Mouse (Mus musculus) hindbrain, embryonic 11.5 days (tissue): ENCODE data around the gene Ntpcr. TPM values are rescaled to one million over a fixed set of nuclear protein-coding genes. Genes with fewer than 3 reads are reported as not detected.

Experiments used
- ATAC-seq: fragments of 200-750 bp; cut with Nextera tagmentation; 2 replicates; pipeline ENCODE4 v1.8.0; 2017; ENCODE audit warnings: mild to moderate bottlenecking, moderate TSS enrichment, moderate library complexity; ENCODE audit not compliant: low FRiP score
- DNase-seq: peaks from one replicate; pipeline ENCODE4 v3.0.0-alpha.2; 2015; ENCODE audit warnings: low spot score
- H3K27ac ChIP-seq: fragments of 300-500 bp; sonication (generic); 2 replicates; pipeline ENCODE4 v1.5.1; 2014; ENCODE audit warnings: mild to moderate bottlenecking, low read depth, low read length
- H3K27me3 ChIP-seq: fragments of 300-500 bp; sonication (generic); 2 replicates; pipeline ENCODE4 v1.6.1; 2014; ENCODE audit warnings: mild to moderate bottlenecking, low read length, moderate library complexity, mixed read lengths; ENCODE audit not compliant: control insufficient read depth, insufficient read depth
- H3K36me3 ChIP-seq: fragments of 300-500 bp; sonication (generic); 2 replicates; pipeline ENCODE4 v1.6.1; 2014; ENCODE audit warnings: mild to moderate bottlenecking, low read length, moderate library complexity, mixed read lengths; ENCODE audit not compliant: control insufficient read depth, insufficient read depth
- H3K4me1 ChIP-seq: fragments of 300-500 bp; sonication (generic); replicated peaks from 2 replicates; pipeline ENCODE4 v1.6.1; 2014; ENCODE audit warnings: low read length, mixed read lengths; ENCODE audit not compliant: control insufficient read depth, insufficient read depth
- H3K4me2 ChIP-seq: fragments of 300-500 bp; sonication (generic); replicated peaks from 2 replicates; pipeline ENCODE4 v1.6.1; 2014; ENCODE audit warnings: mild to moderate bottlenecking, low read depth, low read length
- H3K4me3 ChIP-seq: fragments of 300-500 bp; sonication (generic); 2 replicates; pipeline ENCODE4 v1.5.1; 2014; ENCODE audit warnings: low read depth, low read length
- H3K9ac ChIP-seq: fragments of 300-500 bp; sonication (generic); 2 replicates; pipeline ENCODE4 v1.6.1; 2014; ENCODE audit warnings: low read depth, low read length
- H3K9me3 ChIP-seq: fragments of 300-500 bp; sonication (generic); 2 replicates; pipeline ENCODE4 v1.6.1; 2016; ENCODE audit warnings: low read length; ENCODE audit not compliant: control insufficient read depth
- WGBS: fragments of 180-500 bp; shearing (Covaris S2); extraction: QIAGEN DNeasy Blood & Tissue Kit; methylation state at CpG from one replicate; pipeline ENCODE4 v1.1.7; 2014; 5-methylcytosine and 5-hydroxymethylcytosine counted together
- polyA plus RNA-seq: library from polyadenylated mRNA; unstranded; fragments of >200 nt; fragmentation: Nextera tagmentation; extraction: Ambion mirVana; gene quantifications from 2 replicates; pipeline ENCODE4 v1.2.1, GENCODE M21; 2014

The Ntpcr gene
- polyA plus RNA-seq, 1 experiment from 2014 or later = 21.5 TPM

- DNase-seq (no peak), ATAC-seq (no peak)
- no peak overlapping the region for H3K4me3 ChIP-seq
- no peaks in the 10 kb centered on the region for H3K36me3 ChIP-seq
- no peak overlapping the region for H3K4me2 ChIP-seq
- no peaks in the 10 kb centered on the region for H3K4me1 ChIP-seq
- WGBS = 68% methylated on average over 3 of the region's 3 CpGs
- no peaks in the 10 kb centered on the region for H3K27me3 ChIP-seq
- H3K9me3 ChIP-seq = no peaks in the 10 kb centered on the region
- no peak overlapping the region for H3K27ac ChIP-seq
- no peak overlapping the region for H3K9ac ChIP-seq
These were observed 45.3 kb downstream of the Ntpcr start for GRCm38 (mm10) chr8:125775031-125775430.

- H3K4me2 ChIP-seq = no peak overlapping the region
- ATAC-seq (no peak), DNase-seq (no peak)
- no peak overlapping the region for H3K9ac ChIP-seq
- H3K4me3 ChIP-seq = no peak overlapping the region
- no peaks in the 10 kb centered on the region for H3K27me3 ChIP-seq
- H3K4me1 ChIP-seq = no peaks in the 10 kb centered on the region
- H3K27ac ChIP-seq = no peak overlapping the region
- 87% methylated on average over 3 of the region's 3 CpGs for WGBS
- no peaks in the 10 kb centered on the region for H3K9me3 ChIP-seq
- no peaks in the 10 kb centered on the region for H3K36me3 ChIP-seq
These were observed 46.6 kb downstream of the Ntpcr start for GRCm38 (mm10) chr8:125776314-125776713.

- no peaks in the 10 kb centered on the region for H3K4me1 ChIP-seq
- no peak overlapping the region for H3K4me3 ChIP-seq
- H3K27ac ChIP-seq = no peak overlapping the region
- DNase-seq (no peak), ATAC-seq (no peak)
- H3K4me2 ChIP-seq = no peak overlapping the region
- H3K27me3 ChIP-seq = no peaks in the 10 kb centered on the region
- H3K9ac ChIP-seq = no peak overlapping the region
- no peaks in the 10 kb centered on the region for H3K9me3 ChIP-seq
- 80% methylated on average over 6 of the region's 6 CpGs for WGBS
- H3K36me3 ChIP-seq = no peaks in the 10 kb centered on the region
These were observed 47.0 kb downstream of the Ntpcr start for GRCm38 (mm10) chr8:125776800-125777199.

- ATAC-seq (no peak), DNase-seq (no peak)
- H3K4me2 ChIP-seq = no peak overlapping the region
- H3K4me1 ChIP-seq = no peaks in the 10 kb centered on the region
- H3K9ac ChIP-seq = no peak overlapping the region
- H3K36me3 ChIP-seq = no peaks in the 10 kb centered on the region
- no peaks in the 10 kb centered on the region for H3K9me3 ChIP-seq
- H3K27ac ChIP-seq = no peak overlapping the region
- H3K27me3 ChIP-seq = no peaks in the 10 kb centered on the region
- 79% methylated on average over 12 of the region's 12 CpGs for WGBS
- no peak overlapping the region for H3K4me3 ChIP-seq
These were observed 47.9 kb downstream of the Ntpcr start for GRCm38 (mm10) chr8:125777478-125778164.

GRCm38 (mm10) chr8:125778919-125779318 lies 49.2 kb downstream of the Ntpcr start:
- Histone ChIP-seq H3K9ac (no peak overlapping the region), H3K27ac (no peak overlapping the region), H3K9me3 (no peaks in the 10 kb centered on the region), H3K4me1 (no peaks in the 10 kb centered on the region), H3K4me3 (no peak overlapping the region), H3K27me3 (no peaks in the 10 kb centered on the region), H3K36me3 (no peaks in the 10 kb centered on the region), H3K4me2 (no peak overlapping the region)
- DNase-seq (no peak), ATAC-seq (no peak)
- 91% methylated on average over 5 of the region's 5 CpGs for WGBS

GRCm38 (mm10) chr8:125779656-125780055 lies 49.9 kb downstream of the Ntpcr start:
- H3K4me3 ChIP-seq = no peak overlapping the region
- no peak for DNase-seq
- no peak for ATAC-seq
- WGBS = 85% methylated on average over 8 of the region's 8 CpGs
- H3K9ac ChIP-seq = no peak overlapping the region
- no peaks in the 10 kb centered on the region for H3K9me3 ChIP-seq
- no peak overlapping the region for H3K27ac ChIP-seq
- no peaks in the 10 kb centered on the region for H3K36me3 ChIP-seq
- no peaks in the 10 kb centered on the region for H3K4me1 ChIP-seq
- H3K4me2 ChIP-seq = no peak overlapping the region
- H3K27me3 ChIP-seq = no peaks in the 10 kb centered on the region

- Histone ChIP-seq H3K9ac (no peak overlapping the region), H3K36me3 (no peaks in the 10 kb centered on the region), H3K4me2 (no peak overlapping the region), H3K27me3 (no peaks in the 10 kb centered on the region), H3K4me3 (no peak overlapping the region), H3K27ac (no peak overlapping the region), H3K9me3 (no peaks in the 10 kb centered on the region), H3K4me1 (no peaks in the 10 kb centered on the region)
- WGBS = 67% methylated on average over 3 of the region's 3 CpGs
- ATAC-seq (no peak), DNase-seq (no peak)
These were observed 52.4 kb downstream of the Ntpcr start for GRCm38 (mm10) chr8:125782161-125782560.

- Histone ChIP-seq H3K9ac (no peak overlapping the region), H3K27ac (no peak overlapping the region), H3K27me3 (no peaks in the 10 kb centered on the region), H3K4me2 (no peak overlapping the region), H3K4me1 (no peaks in the 10 kb centered on the region), H3K9me3 (no peaks in the 10 kb centered on the region), H3K4me3 (no peak overlapping the region), H3K36me3 (no peaks in the 10 kb centered on the region)
- DNase-seq = no peak
- ATAC-seq = no peak
- 89% methylated on average over 7 of the region's 7 CpGs for WGBS
These were observed 57.1 kb downstream of the Ntpcr start for GRCm38 (mm10) chr8:125786886-125787285.

GRCm38 (mm10) chr8:125792816-125793455 lies 63.2 kb downstream of the Ntpcr start:
- Histone ChIP-seq H3K27ac (no peak overlapping the region), H3K36me3 (no peaks in the 10 kb centered on the region), H3K9ac (no peak overlapping the region), H3K4me1 (no peaks in the 10 kb centered on the region), H3K27me3 (no peaks in the 10 kb centered on the region), H3K9me3 (no peaks in the 10 kb centered on the region), H3K4me3 (no peak overlapping the region), H3K4me2 (no peak overlapping the region)
- 81% methylated on average over 9 of the region's 9 CpGs for WGBS
- ATAC-seq (no peak), DNase-seq (no peak)
